Mouse (Mus musculus) liver, adult (tissue): ENCODE data around the gene Ssb.

Experiments
- GATA4 ChIP-seq: IDR thresholded peaks from 2 replicates; pipeline ENCODE4 v1.6.1; 2014; ENCODE audit warnings: mild to moderate bottlenecking, low read length; ENCODE audit not compliant: insufficient replicate concordance

The Ssb gene

GRCm38 (mm10) chr2:69840261-69840660 is 21.1 kb upstream of the Ssb start:
- TF ChIP-seq GATA4, result no peak

DNA sequence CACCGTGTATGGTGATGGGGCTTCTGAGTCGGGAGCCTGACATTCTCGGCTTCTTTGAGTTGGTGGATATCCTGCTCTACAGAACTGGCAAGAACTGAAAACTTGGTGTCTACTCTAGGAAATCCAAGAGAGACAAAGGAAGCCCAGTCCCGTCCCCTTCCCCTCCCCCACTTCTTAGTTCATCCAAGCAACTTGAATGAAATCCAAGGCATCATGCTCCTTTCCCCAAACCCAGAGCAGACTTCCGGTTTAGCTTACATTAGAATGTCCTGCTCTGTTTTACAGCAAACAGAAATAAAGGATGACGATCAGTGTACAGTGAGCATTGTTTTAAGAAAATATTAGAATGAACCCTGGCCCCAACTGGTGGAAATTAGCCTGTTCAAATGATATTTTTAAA is 12.1 kb upstream of the Ssb start:
- TF ChIP-seq GATA4, result no peak

- TF ChIP-seq GATA4, result no peak
Observed at GRCm38 (mm10) chr2:69851427-69852058, 9.8 kb upstream of the Ssb start.

DNA sequence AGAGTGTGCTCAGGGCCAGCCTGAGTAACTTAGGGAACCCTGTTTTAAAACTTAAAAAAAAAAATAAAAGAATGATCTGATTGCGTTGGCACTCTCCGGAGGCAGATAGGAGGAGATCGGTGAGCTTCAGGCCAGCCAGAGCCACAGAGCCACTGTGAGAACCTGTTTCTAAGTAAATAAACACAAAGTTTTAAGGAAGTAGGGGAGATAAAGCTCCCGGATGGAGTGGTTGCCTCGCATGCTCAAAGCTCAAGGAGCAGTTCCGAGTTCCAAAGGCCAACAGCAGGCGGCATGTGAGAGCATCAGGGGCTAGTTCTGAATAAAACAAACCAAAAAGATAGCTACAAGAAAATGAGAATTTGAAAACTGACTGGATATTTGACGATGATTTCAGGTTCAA is 5.0 kb upstream of the Ssb start:
- TF ChIP-seq GATA4, result peak; percentile 68; the same call in 1 of the 2 replicates

DNA sequence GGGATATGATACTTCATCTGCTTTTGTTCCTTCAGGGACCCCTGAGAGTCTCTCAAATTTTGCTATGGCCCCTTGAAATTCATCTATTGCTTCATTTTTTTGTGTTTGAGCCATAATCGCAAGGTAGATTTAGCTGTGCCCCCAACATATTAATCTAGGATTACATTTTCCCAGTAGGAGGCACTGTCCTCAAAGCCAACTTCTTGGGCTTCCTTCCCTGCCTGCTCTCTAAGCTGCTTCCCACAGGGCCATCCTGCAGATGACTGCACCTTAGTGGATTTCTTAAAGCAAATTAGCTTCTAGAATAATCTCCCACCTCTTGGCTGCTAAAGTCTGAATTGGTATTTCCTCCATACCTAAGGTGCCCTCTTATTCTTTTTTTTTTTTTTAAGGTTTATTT is 3.5 kb upstream of the Ssb start:
- no peak for TF ChIP-seq GATA4

GRCm38 (mm10) chr2:69860972-69861452 is 350 bp upstream of the Ssb start:
- TF ChIP-seq GATA4, result no peak

DNA sequence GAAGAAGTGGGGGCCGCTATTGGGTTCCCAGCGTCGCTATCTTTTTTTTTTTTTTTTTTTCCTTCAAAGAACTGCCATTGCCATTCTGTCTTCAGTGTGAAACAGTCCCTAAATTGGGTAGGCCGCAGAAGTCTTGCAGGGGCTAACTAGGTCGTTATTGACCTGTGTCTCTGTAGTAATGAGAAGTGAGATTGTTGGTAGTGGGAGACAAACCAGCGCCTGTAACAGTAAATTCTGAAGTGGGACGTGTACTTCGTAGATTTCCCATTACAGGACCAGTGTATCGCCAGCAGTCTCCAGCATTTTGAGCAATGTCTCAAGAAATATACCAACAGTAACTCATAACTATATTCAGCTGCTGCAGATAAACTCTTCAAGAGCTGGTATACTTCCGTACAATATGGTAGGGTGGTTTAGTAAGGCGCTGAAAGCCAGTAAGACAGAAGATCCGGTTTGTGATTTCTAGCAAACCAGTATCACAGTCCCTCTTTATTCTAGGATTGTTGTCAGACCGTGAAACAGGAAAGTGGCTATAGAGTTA is 825 bp downstream of the Ssb start:
- no peak for TF ChIP-seq GATA4

- TF ChIP-seq GATA4, result no peak
Observed at GRCm38 (mm10) chr2:69883990-69884391, 22.6 kb downstream of the Ssb start.

GRCm38 (mm10) chr2:69884581-69884980 is 23.2 kb downstream of the Ssb start:
- TF ChIP-seq GATA4, result no peak

GRCm38 (mm10) chr2:69885050-69885449 is 23.7 kb downstream of the Ssb start:
- TF ChIP-seq GATA4, result no peak

- TF ChIP-seq GATA4, result no peak; the same call in 1 of the 2 replicates
Observed at GRCm38 (mm10) chr2:69885451-69886305, 24.3 kb downstream of the Ssb start, which contains the start of gene Mettl5. Mettl5 (minus strand) TSS chr2:69885615.

DNA sequence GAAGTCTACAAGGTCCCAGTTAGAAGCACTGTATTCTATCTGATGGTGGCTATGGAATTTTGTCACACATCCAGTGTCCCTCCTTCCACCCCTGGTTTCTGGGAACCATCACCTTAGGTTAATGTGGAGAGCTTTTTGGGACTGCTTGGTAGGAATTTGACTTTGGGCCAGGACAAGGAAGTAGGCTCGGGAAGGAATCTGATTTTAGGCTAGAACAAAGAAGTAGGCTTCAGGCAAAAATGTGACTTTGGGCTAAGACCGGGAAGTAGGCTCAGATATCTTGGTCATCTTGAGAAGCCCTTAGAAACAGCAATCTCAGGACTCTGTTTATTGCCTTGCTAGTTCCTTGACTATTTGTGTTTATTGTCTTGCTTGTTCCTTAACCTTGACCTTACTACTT is 27.6 kb downstream of the Ssb start:
- TF ChIP-seq GATA4, result no peak

GRCm38 (mm10) chr2:69890843-69891242 is 29.5 kb downstream of the Ssb start:
- TF ChIP-seq GATA4, result no peak

DNA sequence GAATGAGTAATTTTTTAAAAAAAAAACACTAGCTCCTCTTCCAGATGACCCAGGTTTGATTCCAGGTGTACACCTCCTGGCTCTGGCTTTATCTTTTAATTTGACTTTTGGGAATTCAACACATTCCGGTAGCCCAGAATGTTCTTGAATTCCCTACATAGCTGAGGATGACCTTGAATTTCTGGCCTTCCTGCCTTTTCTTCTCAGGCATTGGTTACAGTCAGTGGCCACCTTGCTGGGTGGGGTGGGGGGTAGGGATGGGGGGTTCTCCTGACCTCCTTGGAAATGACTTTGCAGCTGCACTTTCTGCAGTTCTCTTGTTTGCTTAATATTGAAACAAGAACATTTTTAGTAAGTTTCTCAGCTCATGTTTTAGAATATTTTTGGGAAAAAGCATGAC is 31.8 kb downstream of the Ssb start:
- TF ChIP-seq GATA4, result no peak

DNA sequence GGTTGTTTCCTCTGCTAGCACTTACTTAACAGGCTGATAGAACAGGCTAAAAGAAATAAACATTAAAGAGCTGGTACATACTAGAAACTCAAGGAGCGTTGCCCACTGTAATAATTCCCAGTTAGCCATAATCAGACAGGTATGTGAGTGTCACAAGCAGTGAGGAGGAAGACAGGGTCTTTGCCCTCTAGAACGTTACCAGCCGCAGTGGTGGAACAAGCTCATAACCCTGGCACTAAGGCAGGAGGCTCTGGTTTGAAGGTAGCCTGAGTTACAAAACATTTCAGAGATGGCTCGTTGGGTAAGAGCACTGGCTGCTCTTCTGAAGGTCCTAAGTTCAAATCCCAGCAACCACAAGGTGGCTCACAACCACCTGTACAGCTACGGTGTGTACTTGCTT is 32.5 kb downstream of the Ssb start:
- TF ChIP-seq GATA4, result no peak

- no peak for TF ChIP-seq GATA4
Observed at GRCm38 (mm10) chr2:69895502-69896223, 34.3 kb downstream of the Ssb start.

DNA sequence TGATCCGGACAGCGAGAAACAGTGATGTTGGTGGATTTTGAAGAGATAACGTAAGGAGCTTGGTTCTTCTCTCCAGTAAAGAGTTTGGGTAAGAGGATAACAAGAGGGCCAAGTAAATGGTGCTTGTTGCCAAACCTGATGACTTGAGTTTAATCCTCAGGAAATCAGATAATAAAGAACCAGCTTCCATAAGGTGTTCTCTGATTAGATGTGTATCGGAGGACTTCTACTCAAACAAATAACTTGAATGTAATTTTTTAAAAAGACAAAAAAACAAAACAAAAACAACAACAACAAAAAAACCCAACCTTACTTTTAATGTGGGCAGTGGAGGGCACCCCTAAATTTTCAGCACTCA is 34.8 kb downstream of the Ssb start:
- no peak for TF ChIP-seq GATA4
